Mouse (Mus musculus) lung, embryonic 16.5 days (tissue): ENCODE results near the gene Mcfd2. TPM values are rescaled to one million over a fixed set of nuclear protein-coding genes. Genes with fewer than 3 reads are reported as not detected.

ENCODE experiments used
- ATAC-seq: fragments of 200-750 bp; cut with Nextera tagmentation; 2 replicates; pipeline ENCODE4 v1.8.0; 2017; ENCODE audit warnings: low read depth, mild to moderate bottlenecking, moderate library complexity
- H3K27ac ChIP-seq: fragments of 300-500 bp; sonication (generic); 2 replicates; pipeline ENCODE4 v1.5.1; 2014; ENCODE audit warnings: mild to moderate bottlenecking, control low read depth, low read length
- H3K27me3 ChIP-seq: fragments of 300-500 bp; sonication (generic); 2 replicates; pipeline ENCODE4 v1.6.1; 2014; ENCODE audit warnings: low read depth, low read length, mixed read lengths; ENCODE audit not compliant: control insufficient read depth, insufficient read depth
- H3K36me3 ChIP-seq: fragments of 300-500 bp; sonication (generic); 2 replicates; pipeline ENCODE4 v1.6.1; 2014; ENCODE audit warnings: low read length; ENCODE audit not compliant: control insufficient read depth, insufficient read depth
- H3K4me1 ChIP-seq: fragments of 300-500 bp; sonication (generic); replicated peaks from 2 replicates; pipeline ENCODE4 v1.6.1; 2014; ENCODE audit warnings: low read length, mixed read lengths; ENCODE audit not compliant: control insufficient read depth, insufficient read depth
- H3K4me2 ChIP-seq: fragments of 300-500 bp; sonication (generic); 2 replicates; pipeline ENCODE4 v1.6.1; 2014; ENCODE audit warnings: low read depth, low read length, control low read depth
- H3K4me3 ChIP-seq: fragments of 300-500 bp; sonication (generic); 2 replicates; pipeline ENCODE4 v1.5.1; 2014; ENCODE audit warnings: mild to moderate bottlenecking, low read length, control low read depth
- H3K9ac ChIP-seq: fragments of 300-500 bp; sonication (generic); 2 replicates; pipeline ENCODE4 v1.6.1; 2014; ENCODE audit warnings: low read length, control low read depth
- H3K9me3 ChIP-seq: fragments of 300-500 bp; sonication (generic); 2 replicates; pipeline ENCODE4 v1.6.1; 2016; ENCODE audit warnings: low read length; ENCODE audit not compliant: control insufficient read depth
- WGBS: fragments of 180-500 bp; shearing (Covaris S2); extraction: QIAGEN DNeasy Blood & Tissue Kit; methylation state at CpG from one replicate; pipeline ENCODE4 v1.1.7; 2014; 5-methylcytosine and 5-hydroxymethylcytosine counted together
- polyA plus RNA-seq: library from polyadenylated mRNA; unstranded; fragments of >200 nt; fragmentation: Nextera tagmentation; extraction: Ambion mirVana; gene quantifications from 2 replicates; pipeline ENCODE4 v1.2.1, GENCODE M21; 2015

The Mcfd2 gene
- 113 and 118 TPM in 2 replicates for polyA plus RNA-seq

DNA sequence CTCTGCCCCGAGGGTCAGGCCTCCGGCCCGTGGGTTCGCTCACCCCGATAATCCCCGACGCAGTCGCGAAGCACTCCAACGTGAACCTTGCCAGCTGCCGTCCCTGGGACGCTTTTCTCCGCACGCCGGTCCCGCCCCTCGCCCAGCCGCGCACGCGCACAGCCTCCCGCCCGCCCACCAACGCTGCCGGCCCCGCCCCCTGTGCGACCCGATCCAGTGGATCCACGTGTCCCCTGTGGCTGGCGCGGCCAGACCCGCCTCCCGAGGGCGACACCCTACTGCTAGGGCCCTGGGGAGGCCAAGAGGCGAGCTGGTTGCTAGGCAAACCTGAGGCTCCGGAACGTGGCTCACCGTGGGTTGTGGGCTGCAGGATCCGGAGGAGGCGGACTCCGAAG lies at the start of gene Mcfd2:
TSS of gene Mcfd2 (minus strand) at position 144 of the 395 bp plus-strand sequence.
- peak; percentile 98 for ATAC-seq
- Histone ChIP-seq H3K4me2 (peak within 1 kb of the TSS; percentile 63), H3K4me3 (peak within 1 kb of the TSS; percentile 82), H3K27me3 (no peaks in the 10 kb centered on the region), H3K9me3 (no peaks in the 10 kb centered on the region), H3K9ac (peak within 1 kb of the TSS; percentile 96), H3K27ac (peak within 1 kb of the TSS; percentile 62; the same call in 1 of the 2 replicates), H3K36me3 (peaks cover 4% of the 10 kb centered on the region; the same call in 1 of the 2 replicates), H3K4me1 (peaks cover 13% of the 10 kb centered on the region)
- 0% methylated on average over 31 of the region's 41 CpGs for WGBS

- WGBS: 8% methylated on average over 9 of the region's 9 CpGs
- no peak overlapping the region for H3K27ac ChIP-seq
- H3K9ac ChIP-seq: no peak overlapping the region
- ATAC-seq: peak; percentile 60
- H3K4me1 ChIP-seq: peaks cover 10% of the 10 kb centered on the region
- no peaks in the 10 kb centered on the region for H3K9me3 ChIP-seq
- no peak overlapping the region for H3K4me3 ChIP-seq
- H3K36me3 ChIP-seq: no peaks in the 10 kb centered on the region
- no peak overlapping the region; the same call in 1 of the 2 replicates for H3K4me2 ChIP-seq
- H3K27me3 ChIP-seq: no peaks in the 10 kb centered on the region
Observed at GRCm38 (mm10) chr17:87315021-87315531, 49.3 kb upstream of the Mcfd2 start.

- peak; percentile 24 for ATAC-seq
- H3K27ac ChIP-seq: no peak overlapping the region
- WGBS: 60% methylated on average over 5 of the region's 5 CpGs
- peaks cover 10% of the 10 kb centered on the region for H3K4me1 ChIP-seq
- H3K36me3 ChIP-seq: no peaks in the 10 kb centered on the region
- H3K9me3 ChIP-seq: no peaks in the 10 kb centered on the region
- H3K27me3 ChIP-seq: no peaks in the 10 kb centered on the region
- H3K4me2 ChIP-seq: no peak overlapping the region
- H3K4me3 ChIP-seq: no peak overlapping the region
- H3K9ac ChIP-seq: no peak overlapping the region
Observed at GRCm38 (mm10) chr17:87314530-87314946, 48.8 kb upstream of the Mcfd2 start.

DNA sequence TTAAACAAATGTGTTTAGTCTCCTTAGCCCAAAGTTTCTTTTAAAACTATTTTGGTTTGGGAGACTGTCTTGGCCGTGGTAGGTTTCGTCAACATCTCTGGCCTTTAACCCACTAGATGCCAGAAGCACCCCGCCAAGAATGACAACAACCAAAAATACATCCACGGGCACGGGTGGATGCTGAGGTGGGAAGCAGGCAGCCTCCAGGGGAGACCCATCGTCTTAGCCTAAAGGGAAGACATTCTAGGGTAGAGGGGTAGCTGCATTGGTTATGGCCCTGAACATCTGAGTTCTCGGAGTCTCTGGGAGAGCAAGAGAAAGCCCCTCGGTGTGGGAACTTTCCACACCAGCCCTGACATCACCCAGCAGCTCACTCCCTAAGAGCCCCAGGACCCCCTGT lies 48.4 kb upstream of the Mcfd2 start:
- WGBS: 69% methylated on average over 8 of the region's 8 CpGs
- Histone ChIP-seq H3K9ac (no peak overlapping the region), H3K36me3 (no peaks in the 10 kb centered on the region), H3K27ac (no peak overlapping the region), H3K4me3 (no peak overlapping the region), H3K4me1 (peaks cover 10% of the 10 kb centered on the region), H3K4me2 (no peak overlapping the region), H3K27me3 (no peaks in the 10 kb centered on the region), H3K9me3 (no peaks in the 10 kb centered on the region)
- ATAC-seq: no peak

GRCm38 (mm10) chr17:87312924-87313870 lies 47.5 kb upstream of the Mcfd2 start:
- WGBS: 31% methylated on average over 18 of the region's 18 CpGs
- 0 out of 2 replicates have a peak overlapping the region, but pooled peaks have one; percentile 5 for H3K9ac ChIP-seq
- H3K27me3 ChIP-seq: no peaks in the 10 kb centered on the region
- H3K4me2 ChIP-seq: peak overlapping the region; percentile 14; the same call in 1 of the 2 replicates
- H3K27ac ChIP-seq: no peak overlapping the region
- ATAC-seq: no peak
- no peaks in the 10 kb centered on the region for H3K36me3 ChIP-seq
- H3K4me3 ChIP-seq: no peak overlapping the region
- no peaks in the 10 kb centered on the region for H3K9me3 ChIP-seq
- peaks cover 10% of the 10 kb centered on the region for H3K4me1 ChIP-seq

GRCm38 (mm10) chr17:87312351-87312750 lies 46.6 kb upstream of the Mcfd2 start:
- Histone ChIP-seq H3K4me1 (peaks cover 7% of the 10 kb centered on the region), H3K27ac (no peak overlapping the region), H3K27me3 (no peaks in the 10 kb centered on the region), H3K9ac (no peak overlapping the region), H3K4me3 (no peak overlapping the region), H3K9me3 (no peaks in the 10 kb centered on the region), H3K4me2 (no peak overlapping the region), H3K36me3 (no peaks in the 10 kb centered on the region)
- ATAC-seq: no peak
- 55% methylated on average over 12 of the region's 12 CpGs for WGBS

- Histone ChIP-seq H3K9ac (no peak overlapping the region), H3K4me1 (peaks cover 7% of the 10 kb centered on the region), H3K4me3 (no peak overlapping the region), H3K27ac (no peak overlapping the region), H3K27me3 (no peaks in the 10 kb centered on the region), H3K4me2 (no peak overlapping the region), H3K36me3 (no peaks in the 10 kb centered on the region), H3K9me3 (no peaks in the 10 kb centered on the region)
- 83% methylated on average over 7 of the region's 7 CpGs for WGBS
- ATAC-seq: no peak
Observed at GRCm38 (mm10) chr17:87310497-87310896, 44.8 kb upstream of the Mcfd2 start.

GRCm38 (mm10) chr17:87309073-87309788 lies 43.5 kb upstream of the Mcfd2 start:
- no peak overlapping the region for H3K9ac ChIP-seq
- H3K27ac ChIP-seq: no peak overlapping the region
- no peak for ATAC-seq
- H3K36me3 ChIP-seq: no peaks in the 10 kb centered on the region
- H3K4me2 ChIP-seq: no peak overlapping the region
- 55% methylated on average over 12 of the region's 12 CpGs for WGBS
- no peak overlapping the region for H3K4me3 ChIP-seq
- peaks cover 4% of the 10 kb centered on the region for H3K4me1 ChIP-seq
- H3K9me3 ChIP-seq: no peaks in the 10 kb centered on the region
- H3K27me3 ChIP-seq: no peaks in the 10 kb centered on the region

- ATAC-seq: peak; percentile 64
- 55% methylated on average over 8 of the region's 8 CpGs for WGBS
- Histone ChIP-seq H3K4me2 (peak overlapping the region; percentile 44), H3K36me3 (no peaks in the 10 kb centered on the region), H3K27me3 (no peaks in the 10 kb centered on the region), H3K4me1 (peaks cover 9% of the 10 kb centered on the region), H3K9me3 (no peaks in the 10 kb centered on the region), H3K9ac (peak overlapping the region; percentile 54), H3K4me3 (peak overlapping the region; percentile 21), H3K27ac (peak overlapping the region; percentile 73)
Observed at GRCm38 (mm10) chr17:87306746-87307145, 41.0 kb upstream of the Mcfd2 start.
